Mouse (Mus musculus): ENCODE measurements around the gene Mdc1. TPM values are rescaled to one million over a fixed set of nuclear protein-coding genes. Genes with fewer than 3 reads are reported as not detected.

Gene Mdc1
- polyA plus RNA-seq, 1 experiment from 2014 or later: 2.7 TPM

DNA sequence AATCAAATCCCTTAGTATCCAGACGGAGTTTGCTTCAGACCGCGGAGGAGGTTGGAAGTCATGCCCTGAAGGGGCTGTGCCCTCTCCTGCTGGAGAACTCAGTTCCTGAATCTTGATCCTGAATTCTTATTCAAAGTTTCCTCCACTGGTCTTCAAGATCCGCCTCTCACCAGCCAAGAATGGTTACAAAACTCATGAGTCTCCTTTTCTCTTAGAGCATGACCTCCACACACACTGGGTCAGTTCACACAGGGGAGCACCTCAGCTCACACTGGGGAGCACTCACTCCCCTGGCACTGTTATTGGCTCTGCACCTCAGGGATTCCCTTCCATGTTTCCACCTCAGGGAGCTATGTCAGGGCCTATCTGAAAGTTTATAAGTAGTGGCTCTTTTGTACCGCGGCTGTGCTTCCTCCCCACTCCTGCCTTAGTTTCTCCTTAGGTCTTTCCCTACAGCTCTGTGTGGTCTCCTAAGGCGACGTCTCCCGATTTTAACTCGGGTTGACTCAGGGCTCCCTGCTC lies 23.6 kb downstream of the Mdc1 start:
- H3K9ac ChIP-seq (ENCODE audit: low read depth, low read length): peak overlapping the region; percentile 55; the same call in 1 of the 2 replicates
- H3K36me3 ChIP-seq (ENCODE audit: control insufficient read depth, insufficient read depth): no peaks in the 10 kb centered on the region
- ATAC-seq: no peak
- H3K4me2 ChIP-seq (replicated peaks; ENCODE audit: low read depth): peak overlapping the region; percentile 92
- H3K9me3 ChIP-seq (ENCODE audit: control insufficient read depth): no peaks in the 10 kb centered on the region
- no peaks in the 10 kb centered on the region for H3K4me1 ChIP-seq (replicated peaks; ENCODE audit: control insufficient read depth, insufficient read depth, low read length)
- no peaks in the 10 kb centered on the region for H3K27me3 ChIP-seq (replicated peaks; ENCODE audit: control insufficient read depth, insufficient read depth, low read length)
- 41% methylated on average over 10 of the region's 10 CpGs for WGBS
- peak overlapping the region; percentile 87; the same call in 1 of the 2 replicates for H3K27ac ChIP-seq (ENCODE audit: low read depth, low read length)
- H3K4me3 ChIP-seq (ENCODE audit: low read depth, low read length): peak overlapping the region; percentile 61
- no peak for TF ChIP-seq CTCF (IDR thresholded peaks at IDR 0.05; ENCODE audit: low read depth)

DNA sequence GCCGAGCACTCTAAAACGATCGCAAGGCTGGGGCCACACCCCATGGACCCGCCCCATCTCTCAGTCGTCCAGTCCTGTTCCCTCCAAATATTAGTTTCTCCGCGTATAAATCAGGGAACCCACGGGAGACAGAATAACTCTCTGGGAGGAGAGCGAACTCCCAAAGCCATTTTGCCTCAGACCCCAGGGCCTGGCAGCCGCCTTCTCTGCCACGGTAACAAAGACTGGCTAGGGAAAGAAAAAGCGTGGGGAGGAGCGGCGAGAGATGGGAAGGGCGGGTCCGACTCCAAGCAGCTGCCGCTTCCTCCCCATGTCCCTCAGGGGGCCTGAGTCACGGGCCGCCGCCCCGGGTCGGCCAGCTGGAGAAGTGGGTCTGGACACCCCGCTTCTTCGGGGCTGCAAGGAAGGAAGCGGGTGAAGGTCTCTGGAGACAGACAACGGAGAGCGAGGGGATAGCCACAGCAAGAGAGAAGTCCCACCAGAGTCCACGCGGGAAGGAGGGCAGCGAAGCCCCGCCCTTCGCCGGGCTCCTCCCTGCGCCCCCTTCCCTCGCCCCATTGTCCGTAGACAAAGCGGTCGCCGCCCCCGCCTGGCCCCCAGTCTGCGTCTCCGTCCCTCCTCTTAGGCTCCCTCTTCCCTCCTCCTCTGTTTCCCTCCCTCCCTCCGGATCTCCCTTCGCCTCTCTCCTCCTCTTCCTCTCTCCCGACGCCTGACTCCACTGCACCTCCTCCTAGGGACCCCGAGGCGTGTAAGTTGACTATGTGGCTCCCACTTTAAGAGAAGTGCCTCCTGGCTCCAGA lies 24.4 kb downstream of the Mdc1 start, which contains the start of gene Ppp1r18:
Gene Ppp1r18 (plus strand): TSS at position 113 of the 800 bp plus-strand sequence.
- TF ChIP-seq CTCF (IDR thresholded peaks at IDR 0.05; ENCODE audit: low read depth): no peak
- H3K27ac ChIP-seq (ENCODE audit: low read depth, low read length): peak within 1 kb of the TSS; percentile 87
- H3K4me3 ChIP-seq (ENCODE audit: low read depth, low read length): peak within 1 kb of the TSS; percentile 61
- H3K36me3 ChIP-seq (ENCODE audit: control insufficient read depth, insufficient read depth): no peaks in the 10 kb centered on the region
- H3K4me2 ChIP-seq (replicated peaks; ENCODE audit: low read depth): peak within 1 kb of the TSS; percentile 92
- no peaks in the 10 kb centered on the region for H3K4me1 ChIP-seq (replicated peaks; ENCODE audit: control insufficient read depth, insufficient read depth, low read length)
- peak within 1 kb of the TSS; percentile 55 for H3K9ac ChIP-seq (ENCODE audit: low read depth, low read length)
- no peaks in the 10 kb centered on the region for H3K9me3 ChIP-seq (ENCODE audit: control insufficient read depth)
- no peaks in the 10 kb centered on the region for H3K27me3 ChIP-seq (replicated peaks; ENCODE audit: control insufficient read depth, insufficient read depth, low read length)
- 1% methylated on average over 47 of the region's 48 CpGs for WGBS
- ATAC-seq: peak; percentile 15; the same call in 1 of the 2 replicates

DNA sequence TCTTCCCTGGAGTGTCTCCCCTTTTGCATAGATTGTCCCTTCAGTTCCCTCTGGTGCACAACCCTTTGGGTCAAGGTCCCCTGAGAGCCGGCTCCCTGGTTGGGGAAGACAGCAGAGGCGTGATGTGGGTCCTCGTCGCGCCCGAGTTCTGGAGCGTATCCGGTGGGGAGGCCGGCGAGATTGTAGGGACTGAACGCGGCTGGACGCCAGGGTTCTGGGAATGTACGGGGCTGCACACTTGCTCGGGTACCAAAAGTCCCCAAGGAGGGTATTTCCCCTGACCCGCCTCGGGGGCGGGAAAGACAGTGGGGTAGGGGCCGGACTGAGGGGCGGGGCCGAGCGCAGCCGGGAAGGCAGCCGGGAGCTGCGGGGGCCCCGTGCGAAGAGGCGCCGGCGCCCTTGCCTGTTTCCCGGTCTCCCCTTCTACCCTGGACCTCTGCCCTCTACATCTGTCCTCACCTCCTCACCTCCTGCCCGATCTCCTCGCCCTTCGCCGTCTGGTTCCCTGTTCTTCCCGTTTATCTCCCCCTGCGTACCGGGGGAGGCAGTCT lies 25.0 kb downstream of the Mdc1 start:
- WGBS: under 1% methylated on average over 38 of the region's 38 CpGs
- TF ChIP-seq CTCF (IDR thresholded peaks at IDR 0.05; ENCODE audit: low read depth): no peak
- Histone ChIP-seq H3K9ac (ENCODE audit: low read depth, low read length) (peak overlapping the region; percentile 55), H3K4me1 (replicated peaks; ENCODE audit: control insufficient read depth, insufficient read depth, low read length) (no peaks in the 10 kb centered on the region), H3K4me3 (ENCODE audit: low read depth, low read length) (peak overlapping the region; percentile 61), H3K36me3 (ENCODE audit: control insufficient read depth, insufficient read depth) (no peaks in the 10 kb centered on the region), H3K27ac (ENCODE audit: low read depth, low read length) (peak overlapping the region; percentile 87), H3K4me2 (replicated peaks; ENCODE audit: low read depth) (peak overlapping the region; percentile 92), H3K9me3 (ENCODE audit: control insufficient read depth) (no peaks in the 10 kb centered on the region), H3K27me3 (replicated peaks; ENCODE audit: control insufficient read depth, insufficient read depth, low read length) (no peaks in the 10 kb centered on the region)
- 0 out of 2 replicates have a peak, but pooled peaks have one; percentile 4 for ATAC-seq

DNA sequence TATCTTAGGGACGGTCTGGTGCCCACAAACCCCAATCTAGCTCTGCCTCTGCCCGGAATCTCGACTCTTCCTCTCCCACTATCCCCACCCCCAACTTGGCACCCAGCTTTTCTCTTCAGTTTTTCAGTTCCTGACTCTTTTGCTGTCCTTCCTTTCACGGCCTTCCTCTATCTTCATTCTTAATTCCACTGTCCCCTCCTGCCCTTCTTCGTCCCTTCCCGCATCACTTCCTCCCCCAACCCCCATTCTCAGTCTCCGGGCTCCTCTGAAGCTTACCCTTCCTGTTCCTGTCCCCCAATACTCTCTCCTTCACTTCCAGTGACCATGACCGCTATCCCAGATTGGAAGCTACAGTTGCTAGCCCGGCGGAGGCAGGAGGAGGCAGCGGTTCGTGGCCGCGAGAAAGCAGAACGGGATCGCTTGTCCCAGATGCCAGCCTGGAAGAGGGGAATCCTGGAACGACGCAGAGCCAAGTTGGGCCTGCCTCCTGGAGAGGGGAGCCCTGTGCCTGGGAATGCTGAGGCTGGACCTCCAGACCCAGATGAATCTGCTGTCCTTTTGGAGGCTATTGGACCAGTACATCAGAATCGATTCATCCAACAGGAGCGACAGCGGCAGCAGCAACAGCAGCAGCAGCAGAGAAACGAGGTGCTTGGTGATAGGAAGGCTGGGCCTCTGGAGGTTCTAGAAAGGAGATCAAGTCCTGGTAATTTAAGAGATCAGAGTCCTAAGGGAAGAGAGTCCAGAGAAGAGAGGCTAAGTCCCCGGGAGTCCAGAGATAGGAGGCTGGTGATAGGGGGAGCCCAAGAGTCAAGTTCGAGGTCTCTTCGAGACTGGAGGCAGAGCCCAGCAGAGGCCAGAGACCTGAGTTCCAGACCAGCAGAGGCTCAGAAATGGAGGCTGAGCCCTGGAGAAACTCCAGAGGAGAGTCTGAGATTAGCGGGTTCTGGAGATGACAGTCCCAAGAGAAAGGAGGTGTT lies 25.9 kb downstream of the Mdc1 start:
- H3K4me1 ChIP-seq (replicated peaks; ENCODE audit: control insufficient read depth, insufficient read depth, low read length): no peaks in the 10 kb centered on the region
- WGBS: 20% methylated on average over 26 of the region's 26 CpGs

DNA sequence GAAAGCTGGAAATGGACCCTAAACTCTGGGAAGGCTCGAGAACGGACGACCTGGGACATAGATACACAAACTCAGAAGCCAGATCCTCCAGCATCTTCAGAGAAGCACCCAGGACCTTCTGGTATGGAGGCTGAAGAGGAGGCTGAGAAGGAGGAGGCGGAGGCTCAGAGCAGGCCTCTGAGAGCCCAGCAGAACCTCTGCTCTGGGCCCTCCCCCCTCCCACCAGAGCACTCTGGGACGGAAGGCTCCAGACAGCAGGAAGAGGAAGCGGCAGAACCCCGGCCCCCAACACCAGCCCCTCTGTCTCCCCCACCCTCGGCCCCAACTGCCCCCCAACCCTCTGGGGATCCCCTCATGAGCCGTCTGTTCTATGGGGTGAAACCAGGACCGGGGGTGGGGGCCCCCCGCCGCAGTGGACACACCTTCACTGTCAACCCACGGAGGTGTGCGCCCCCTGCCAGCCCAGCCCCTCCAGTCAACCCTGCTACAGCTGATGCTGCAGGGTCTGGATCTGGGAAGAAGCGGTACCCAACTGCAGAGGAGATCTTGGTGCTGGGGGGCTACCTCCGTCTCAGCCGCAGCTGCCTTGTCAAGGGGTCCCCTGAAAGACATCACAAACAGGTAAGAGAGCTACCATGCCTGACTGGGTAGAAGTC lies 27.0 kb downstream of the Mdc1 start:
- H3K27me3 ChIP-seq (replicated peaks; ENCODE audit: control insufficient read depth, insufficient read depth, low read length): no peaks in the 10 kb centered on the region
- no peaks in the 10 kb centered on the region for H3K4me1 ChIP-seq (replicated peaks; ENCODE audit: control insufficient read depth, insufficient read depth, low read length)
- H3K27ac ChIP-seq (ENCODE audit: low read depth, low read length): peak overlapping the region; percentile 87
- H3K9ac ChIP-seq (ENCODE audit: low read depth, low read length): peak overlapping the region; percentile 46
- no peak for ATAC-seq
- 35% methylated on average over 16 of the region's 17 CpGs for WGBS
- H3K4me2 ChIP-seq (replicated peaks; ENCODE audit: low read depth): peak overlapping the region; percentile 92
- H3K36me3 ChIP-seq (ENCODE audit: control insufficient read depth, insufficient read depth): no peaks in the 10 kb centered on the region
- peak; percentile 16; the same call in 1 of the 2 replicates for TF ChIP-seq CTCF (IDR thresholded peaks at IDR 0.05; ENCODE audit: low read depth)
- no peaks in the 10 kb centered on the region for H3K9me3 ChIP-seq (ENCODE audit: control insufficient read depth)
- peak overlapping the region; percentile 61 for H3K4me3 ChIP-seq (ENCODE audit: low read depth, low read length)

More for the DNA sequence above, 25.9 kb downstream of the Mdc1 start:
- Histone ChIP-seq H3K9ac (ENCODE audit: low read depth, low read length) (peak overlapping the region; percentile 55), H3K9me3 (ENCODE audit: control insufficient read depth) (no peaks in the 10 kb centered on the region), H3K4me3 (ENCODE audit: low read depth, low read length) (peak overlapping the region; percentile 61), H3K27me3 (replicated peaks; ENCODE audit: control insufficient read depth, insufficient read depth, low read length) (no peaks in the 10 kb centered on the region), H3K27ac (ENCODE audit: low read depth, low read length) (peak overlapping the region; percentile 87), H3K4me2 (replicated peaks; ENCODE audit: low read depth) (peak overlapping the region; percentile 92), H3K36me3 (ENCODE audit: control insufficient read depth, insufficient read depth) (no peaks in the 10 kb centered on the region)
- no peak for ATAC-seq
- peak; percentile 58 for TF ChIP-seq CTCF (IDR thresholded peaks at IDR 0.05; ENCODE audit: low read depth)

Data from intestine, postnatal 0 days (tissue).